Comparison of ENCODE assay signal across 8 mouse cellular contexts in the genomic region with DNA sequence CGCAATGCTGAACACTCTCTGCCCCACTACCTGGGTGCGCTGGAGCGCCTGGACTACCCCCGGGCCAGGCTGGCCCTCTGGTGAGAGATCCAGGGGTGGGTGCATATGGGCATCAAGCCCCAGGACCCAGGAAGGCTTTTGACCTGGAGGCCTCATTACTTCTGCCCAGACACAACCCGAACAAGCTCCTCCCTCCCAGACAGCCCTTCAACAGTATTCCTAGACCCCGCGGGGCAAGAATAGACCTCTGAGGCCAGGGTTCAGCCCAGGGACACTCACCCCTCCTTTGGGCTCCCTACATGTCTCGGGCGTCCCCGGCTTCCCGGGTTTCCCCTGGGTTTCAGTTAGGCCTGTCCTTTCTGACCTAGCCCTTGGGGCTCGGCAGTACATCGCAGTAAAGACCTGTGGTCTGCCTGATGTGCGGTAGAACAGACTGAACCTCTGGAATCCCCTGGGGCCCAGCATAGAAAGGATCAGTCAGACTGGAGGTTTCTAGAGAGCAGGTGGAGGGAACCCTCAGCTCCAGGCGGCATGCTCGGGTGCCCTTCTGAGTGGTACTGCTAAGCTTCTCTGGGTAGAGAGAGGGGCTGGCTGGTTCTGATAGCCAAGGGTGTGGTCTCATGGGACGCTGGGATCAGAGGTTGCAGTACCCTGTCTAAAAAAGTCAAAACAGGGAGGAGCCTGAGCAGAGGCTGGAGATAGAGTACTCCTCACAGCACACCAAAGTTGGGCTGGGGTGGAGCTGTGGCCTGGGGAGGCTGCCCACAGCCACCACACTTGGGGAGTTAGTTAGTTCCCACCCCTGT. TPM values are rescaled to one million over a fixed set of nuclear protein-coding genes. Genes with fewer than 3 reads are reported as not detected.
DNase-seq lines count a peak whose midpoint lies in the region; ATAC-seq and TF ChIP-seq lines count a peak whose summit lies in the region.

No protein-coding gene starts in this region.

- peak overlapping the region; percentile 69 for H3K9ac ChIP-seq in midbrain, embryonic 13.5 days (replicated peaks)

- TF ChIP-seq POLR2A in lung, adult 2 months (IDR thresholded peaks at IDR 0.05; ENCODE audit: borderline replicate concordance, extremely low read depth, low read depth, low read length): no peak

- no peak for DNase-seq in lung, adult 2 months
- no peak for DNase-seq in lung, postnatal 4 days
- peak; percentile 42 for DNase-seq in heart, adult 8-10 months (ENCODE audit: low spot score)
- DNase-seq in limb, embryonic 10.5 days (ENCODE audit: low spot score): peak; percentile 59
- peak; percentile 18 for DNase-seq in thymus, postnatal 25 days
- no peak for DNase-seq in left cerebral cortex, postnatal 36 days (ENCODE audit: low spot score in 2 of 2)

- intact Hi-C loops in left cerebral cortex, postnatal 36 days (cut with DNase I): loop anchor here (2.0 kb wide), 1 partner anchor 19 kb away; the partner anchor contains the start of gene Odf2

- no peak for TF ChIP-seq CTCF in lung, adult 2 months (IDR thresholded peaks at IDR 0.05; ENCODE audit: insufficient read depth, low read length)

- H3K27me3 ChIP-seq in limb, embryonic 10.5 days (ENCODE audit: low read depth, poor library complexity, severe bottlenecking): peaks cover 21% of the 10 kb centered on the region
- no peaks in the 10 kb centered on the region for H3K27me3 ChIP-seq in midbrain, embryonic 13.5 days

- peak; percentile 85 for ATAC-seq in common myeloid progenitor, adult 5-6 weeks (replicated peaks; ENCODE audit: low read depth, poor library complexity, severe bottlenecking)
- peak; percentile 38; the same call in 1 of the 2 replicates for ATAC-seq in midbrain, embryonic 13.5 days

- H3K4me3 ChIP-seq in lung, adult 2 months (replicated peaks; ENCODE audit: extremely low read depth, low read depth, low read length): peak overlapping the region; percentile 44
- peak overlapping the region; percentile 64 for H3K4me3 ChIP-seq in limb, embryonic 10.5 days
- peak overlapping the region; percentile 47 for H3K4me3 ChIP-seq in midbrain, embryonic 13.5 days (replicated peaks)

- H3K27ac ChIP-seq in limb, embryonic 10.5 days: peak overlapping the region; percentile 83
- H3K27ac ChIP-seq in midbrain, embryonic 13.5 days: peak overlapping the region; percentile 59; the same call in 1 of the 2 replicates

- WGBS in lung, adult 2 months: 13% methylated on average over 17 of the region's 17 CpGs
- 2% methylated on average over 17 of the region's 17 CpGs for WGBS in limb, embryonic 10.5 days
- WGBS in midbrain, embryonic 13.5 days: 3% methylated on average over 17 of the region's 17 CpGs

- no peaks in the 10 kb centered on the region for H3K36me3 ChIP-seq in limb, embryonic 10.5 days
- H3K36me3 ChIP-seq in midbrain, embryonic 13.5 days: peaks cover 15% of the 10 kb centered on the region

- no peaks in the 10 kb centered on the region for H3K9me3 ChIP-seq in limb, embryonic 10.5 days (replicated peaks)
- H3K9me3 ChIP-seq in midbrain, embryonic 13.5 days: no peaks in the 10 kb centered on the region

- H3K4me2 ChIP-seq in midbrain, embryonic 13.5 days (replicated peaks): peak overlapping the region; percentile 75

- H3K4me1 ChIP-seq in lung, adult 2 months (ENCODE audit: control insufficient read depth, insufficient read depth, low read length): peaks cover 5% of the 10 kb centered on the region; the same call in 1 of the 2 replicates
- H3K4me1 ChIP-seq in limb, embryonic 10.5 days: peaks cover 22% of the 10 kb centered on the region
- H3K4me1 ChIP-seq in midbrain, embryonic 13.5 days (replicated peaks): peaks cover 19% of the 10 kb centered on the region

RNA-seq across cellular contexts. Expression of gene Cercam, which starts 0.9 kb away (rescaled TPM):
- polyA plus RNA-seq in lung, adult 2 months (2012; rRNA removed): 8.4 and 9.5 TPM in 2 replicates
- 9.8 and 14.0 TPM in 2 replicates for total RNA-seq in common myeloid progenitor, adult 5-6 weeks (2017)
- total RNA-seq in heart, adult 8-10 months (2022): 1 to 10 TPM; 2.7 to 3.6 (median 3.1) TPM
- polyA plus RNA-seq in limb, embryonic 10.5 days (2016; fragmentation: Nextera tagmentation; extraction: Ambion mirVana): 8.9 and 11.4 TPM in 2 replicates
- polyA plus RNA-seq in midbrain, embryonic 13.5 days (2015; fragmentation: Nextera tagmentation; extraction: Ambion mirVana): 14.6 and 20.7 TPM in 2 replicates
- 1 to 10 TPM; 5.8 to 10.0 TPM for total RNA-seq in left cerebral cortex, postnatal 36 days (2021)

RNA-seq across cellular contexts. Expression of gene Odf2, which starts 19.2 kb away (rescaled TPM):
- polyA plus RNA-seq in lung, adult 2 months (2012; rRNA removed): 27.3 and 35.5 TPM in 2 replicates
- 76.4 and 93.2 TPM in 2 replicates for total RNA-seq in common myeloid progenitor, adult 5-6 weeks (2017)
- total RNA-seq in heart, adult 8-10 months (2022): 10 to 100 TPM; 17.0 to 28.1 (median 19.8) TPM
- polyA plus RNA-seq in limb, embryonic 10.5 days (2016; fragmentation: Nextera tagmentation; extraction: Ambion mirVana): 101 and 105 TPM in 2 replicates
- 74.4 and 76.0 TPM in 2 replicates for polyA plus RNA-seq in midbrain, embryonic 13.5 days (2015; fragmentation: Nextera tagmentation; extraction: Ambion mirVana)
- total RNA-seq in left cerebral cortex, postnatal 36 days (2021): 100 to 1,000 TPM in 1 of 2 experiments, 10 to 100 TPM in 1; 71.9 to 116 TPM

RNA-seq across cellular contexts. Expression of gene Urm1, which starts 50.0 kb away (rescaled TPM):
- polyA plus RNA-seq in lung, adult 2 months (2012; rRNA removed): 40.1 and 46.6 TPM in 2 replicates
- total RNA-seq in common myeloid progenitor, adult 5-6 weeks (2017): 20.1 and 23.9 TPM in 2 replicates
- 10 to 100 TPM; 33.2 to 37.6 (median 37.1) TPM for total RNA-seq in heart, adult 8-10 months (2022)
- 20.4 and 25.1 TPM in 2 replicates for polyA plus RNA-seq in limb, embryonic 10.5 days (2016; fragmentation: Nextera tagmentation; extraction: Ambion mirVana)
- 21.4 and 23.1 TPM in 2 replicates for polyA plus RNA-seq in midbrain, embryonic 13.5 days (2015; fragmentation: Nextera tagmentation; extraction: Ambion mirVana)
- total RNA-seq in left cerebral cortex, postnatal 36 days (2021): 10 to 100 TPM; 57.0 to 63.4 TPM

Comparison
In these comparisons a context has a peak if more than half of its experiments do, and no peak if none do; other contexts are left out.
1. DNase-seq: peak in heart, adult 8-10 months (single experiment), limb, embryonic 10.5 days (single experiment) and thymus, postnatal 25 days (single experiment); none in lung, adult 2 months (single experiment), lung, postnatal 4 days (0 of 2) and left cerebral cortex, postnatal 36 days (0 of 2).
2. Peak in every context shown above with its lines, with median percentiles within 50 percentile points of each other: H3K4me3 ChIP-seq.